Mouse (Mus musculus) urinary bladder, postnatal 4 days (tissue): Measurements from ENCODE around the gene Slain2.
"Not testable (repeated sequence)": the region's sequence is repeated elsewhere in the genome, so short reads cannot be mapped to it uniquely, and the experiment has no call there.

ENCODE experiments used
- DNase-seq, 2 experiments: peaks; one replicate each; pipeline ENCODE4 v3.0.0; 2021 to 2022; ENCODE audit warnings: low spot score in 2 of 2

Slain2 gene

DNA sequence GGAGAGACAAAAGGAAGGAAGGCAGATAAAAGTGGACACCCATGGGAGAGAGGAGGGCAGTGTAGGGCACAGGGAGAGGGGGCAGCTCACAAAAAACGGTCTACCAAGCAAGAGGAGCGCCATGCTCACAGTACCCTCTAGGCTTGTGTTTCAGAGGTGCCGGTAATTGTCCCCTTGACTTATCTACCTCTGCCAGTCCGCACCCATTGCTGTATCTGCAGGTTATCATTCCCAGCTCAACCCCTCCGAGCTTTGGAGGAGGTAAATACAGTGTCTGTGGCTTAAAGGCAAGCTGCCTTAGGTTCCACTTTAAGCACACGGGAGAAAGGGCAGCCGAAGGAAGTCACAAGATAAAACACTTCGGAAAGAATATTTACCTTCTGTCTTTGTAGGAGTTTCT lies 14.8 kb upstream of the Slain2 start:
- no peak for DNase-seq

DNA sequence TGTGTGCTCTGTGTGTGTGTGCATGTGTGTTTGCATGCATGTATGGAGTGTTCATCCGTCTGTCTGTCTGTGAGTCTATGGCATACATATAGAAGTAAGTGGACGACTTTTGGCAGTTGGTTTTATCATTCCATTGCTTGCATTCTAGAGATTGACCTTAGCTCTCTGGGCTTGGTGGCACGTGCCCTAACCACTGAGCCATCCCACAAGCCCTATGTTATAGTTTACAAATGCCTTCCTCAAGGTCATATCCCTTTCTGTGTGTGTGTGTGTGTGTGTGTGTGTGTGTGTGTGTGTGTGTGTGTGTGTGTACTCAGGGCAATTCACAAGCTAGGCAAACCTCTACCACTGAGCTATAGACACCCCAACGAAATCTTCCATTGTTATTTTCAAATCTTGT lies 12.2 kb upstream of the Slain2 start:
- no peak for DNase-seq

DNA sequence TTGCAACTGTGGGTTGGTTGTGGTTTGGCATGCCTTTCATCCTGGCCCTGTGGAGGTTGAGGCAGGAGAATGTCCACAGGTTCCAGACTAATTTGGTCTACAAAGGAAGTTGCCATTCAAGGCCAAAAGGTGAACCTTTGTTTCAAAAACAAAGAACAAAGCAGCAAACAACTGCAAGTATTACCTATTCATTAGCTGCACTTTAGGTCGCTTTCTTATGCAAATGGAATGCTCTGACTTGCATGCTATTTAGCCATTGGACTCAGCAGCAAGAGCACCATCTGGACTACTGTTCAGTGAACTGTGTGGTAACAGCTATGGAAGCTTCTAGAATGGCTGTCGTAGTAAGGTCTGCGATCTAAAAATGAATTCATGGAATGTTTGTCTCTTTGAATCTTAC lies 11.8 kb upstream of the Slain2 start:
- no peak for DNase-seq

DNA sequence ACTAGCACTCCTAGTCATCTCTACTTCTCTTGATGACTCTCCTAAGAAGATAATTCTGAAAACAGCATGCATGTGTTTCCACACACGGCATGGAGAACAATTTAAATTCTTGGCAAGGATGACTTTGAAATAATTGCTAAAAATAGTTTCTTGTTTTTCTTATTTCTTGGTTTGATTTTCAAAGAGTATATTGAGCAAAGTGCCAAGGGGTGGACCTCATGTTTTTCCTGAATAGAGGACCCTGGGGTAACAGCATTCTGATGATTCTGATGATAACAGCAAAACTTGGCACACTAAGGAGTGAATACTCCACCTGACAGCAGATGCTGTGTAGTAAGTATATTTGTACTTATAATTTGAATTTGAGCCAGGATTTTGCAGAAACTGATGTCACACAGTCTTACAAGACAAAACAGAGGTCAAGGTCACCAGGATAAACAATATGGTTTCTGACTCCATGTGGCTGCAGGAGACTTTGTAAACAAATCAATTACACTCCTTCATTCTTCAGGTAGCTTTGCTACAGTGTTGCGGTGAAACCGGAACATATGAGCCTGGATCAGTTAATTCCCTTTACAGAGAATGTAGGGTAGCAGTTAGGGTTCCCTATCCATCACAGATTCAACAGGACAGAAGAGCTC lies 11.1 kb upstream of the Slain2 start:
- no peak for DNase-seq

DNA sequence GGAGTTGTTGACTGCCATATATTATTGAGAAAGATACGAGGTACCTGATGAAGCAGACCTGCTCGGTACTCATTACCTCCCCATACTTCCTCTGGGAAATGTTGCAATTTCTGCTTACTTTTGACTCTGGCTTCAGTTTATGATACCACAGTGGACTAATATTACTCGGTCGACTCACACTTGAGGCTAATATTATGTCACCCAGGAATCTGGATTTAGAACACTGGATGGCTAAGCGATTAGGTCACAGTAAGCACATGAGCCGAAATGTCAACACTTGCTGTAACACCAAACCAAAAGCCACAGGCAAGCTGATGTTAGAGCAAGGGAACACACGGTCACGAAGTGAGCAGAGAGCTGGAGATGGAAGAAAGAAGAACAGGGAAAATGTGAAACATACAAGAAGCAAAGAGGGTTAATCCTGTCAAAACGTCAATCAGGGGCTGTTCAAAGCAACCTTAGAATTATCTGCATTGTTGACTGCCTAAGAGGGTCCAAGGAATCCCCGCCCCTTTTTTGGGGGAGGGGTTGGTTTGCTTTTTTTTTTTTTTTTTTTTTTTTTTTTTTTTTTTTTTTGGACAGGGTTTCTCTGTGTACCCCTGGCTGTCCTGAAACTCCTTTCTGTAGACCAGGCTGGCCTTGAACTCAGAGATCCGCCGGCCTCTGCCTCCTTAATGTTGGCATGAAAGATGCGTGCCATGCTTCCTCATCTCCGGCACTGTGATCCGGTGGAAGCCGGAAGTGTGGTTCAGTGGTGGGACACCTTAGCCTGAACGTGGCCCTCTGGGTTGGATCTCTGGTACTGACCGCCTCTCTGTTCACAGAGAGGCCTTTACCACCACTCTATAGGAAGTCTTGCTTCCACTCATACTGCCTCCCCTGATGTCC lies 9.0 kb upstream of the Slain2 start:
- DNase-seq: peak in 1 of 2 experiments; percentile 54

DNA sequence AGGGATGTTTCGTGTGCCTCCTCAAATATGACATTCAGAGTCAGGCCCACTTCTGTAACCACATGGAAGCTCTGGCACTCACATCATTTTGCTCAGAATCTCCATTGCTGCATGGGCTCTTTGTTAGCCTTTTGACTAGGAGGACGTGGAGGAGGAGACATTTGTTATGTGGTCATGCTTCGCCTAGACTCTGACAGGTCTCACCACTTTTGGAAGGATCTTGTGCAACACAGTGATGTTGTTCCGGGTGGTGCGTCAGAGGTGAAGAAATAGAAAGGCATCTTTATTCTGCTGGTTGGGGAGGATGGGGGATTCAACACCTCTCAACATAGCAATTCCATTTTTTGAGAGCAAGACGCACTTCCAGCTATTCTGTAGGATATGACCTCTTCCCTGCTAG lies 6.7 kb upstream of the Slain2 start:
- DNase-seq: peak in 1 of 2 experiments; percentile 19

DNA sequence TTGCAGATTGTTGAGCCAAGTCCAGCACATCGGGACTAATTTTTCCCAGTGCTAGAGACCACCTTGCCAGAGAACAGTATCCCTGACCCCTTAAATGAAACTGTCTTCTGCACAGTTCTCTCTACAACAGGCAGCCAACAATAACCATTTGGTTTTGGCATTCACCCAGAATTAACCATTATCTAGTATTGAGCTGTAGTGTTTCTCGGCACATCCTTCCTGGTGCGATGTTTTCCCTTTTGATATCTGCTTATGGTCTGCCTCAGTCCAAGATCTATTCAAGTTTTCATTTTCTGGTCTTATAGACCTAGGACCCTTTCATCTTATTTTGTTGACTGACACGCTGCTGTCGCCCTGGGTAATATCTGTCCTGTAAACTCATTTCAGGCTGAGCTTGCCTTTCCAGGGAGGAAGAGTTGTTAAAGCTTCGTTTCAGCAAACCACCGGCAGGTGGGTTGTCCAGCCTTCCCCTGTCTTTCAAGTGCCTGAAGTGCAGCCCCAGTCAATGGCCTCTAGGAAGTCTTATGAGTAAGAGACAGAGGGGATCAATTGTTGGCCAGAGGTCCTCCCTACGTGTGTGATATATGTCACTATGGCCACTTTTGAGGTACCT lies 5.7 kb upstream of the Slain2 start:
- peak in 1 of 2 experiments; percentile 33 for DNase-seq

DNA sequence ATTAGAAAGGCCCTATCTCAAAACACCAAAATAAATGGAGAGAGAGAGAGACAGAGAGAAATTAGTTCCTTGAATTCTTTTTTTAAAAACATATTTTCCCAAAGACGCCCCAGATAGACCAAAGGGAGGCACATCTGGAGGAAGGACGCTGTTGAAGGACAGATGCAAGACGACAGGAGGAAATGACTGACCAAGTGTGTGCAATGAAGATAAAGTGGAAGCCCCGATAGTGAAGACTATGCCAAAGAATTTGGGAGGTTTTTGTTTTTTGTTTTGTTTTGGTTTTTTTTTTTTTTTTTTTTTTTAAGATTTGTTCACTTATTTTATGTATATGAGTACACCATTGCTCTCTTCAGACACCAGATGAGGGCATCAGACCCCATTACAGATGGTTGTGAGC lies 4.7 kb upstream of the Slain2 start:
- peak in 1 of 2 experiments; percentile 19 for DNase-seq

DNA sequence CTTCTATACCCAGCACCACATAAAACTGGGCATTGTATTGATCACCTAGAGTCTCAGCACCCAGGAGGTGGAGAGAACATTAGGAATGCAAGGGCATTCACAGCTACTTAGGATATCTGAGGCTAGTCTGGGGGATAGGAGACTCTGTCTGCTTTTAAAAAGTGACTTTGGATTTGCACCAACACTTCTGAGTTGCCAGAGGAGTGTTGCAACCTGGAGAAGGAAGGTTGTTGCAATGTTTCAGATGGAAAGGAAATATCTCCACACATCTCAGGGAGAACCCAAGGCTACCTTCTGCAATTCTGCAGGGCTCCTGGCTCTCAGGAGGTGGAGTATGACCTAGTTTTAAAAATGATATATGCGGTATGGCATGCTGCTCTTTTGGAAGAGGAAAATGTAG lies 3.7 kb upstream of the Slain2 start:
- DNase-seq: peak in 1 of 2 experiments; percentile 26

DNA sequence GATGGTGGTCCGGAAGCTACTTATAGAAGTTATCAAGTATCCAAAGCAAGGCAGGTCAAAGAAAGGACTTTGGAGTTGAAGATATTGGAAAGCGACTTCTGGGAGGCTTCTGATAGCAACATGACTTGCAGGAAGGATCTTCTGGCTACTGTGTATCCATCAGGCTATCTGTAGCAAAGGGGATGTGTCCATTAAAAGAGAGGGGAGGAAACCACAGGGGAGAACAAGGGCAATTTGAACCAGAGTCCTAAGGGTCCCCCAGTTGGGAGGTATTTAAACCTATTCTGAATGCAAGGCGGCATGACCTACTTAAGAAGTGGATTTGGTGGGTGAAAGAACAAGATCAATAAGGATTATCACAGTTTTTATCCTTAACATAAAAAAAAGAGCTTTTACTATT lies 2.8 kb upstream of the Slain2 start:
- DNase-seq: no peak

DNA sequence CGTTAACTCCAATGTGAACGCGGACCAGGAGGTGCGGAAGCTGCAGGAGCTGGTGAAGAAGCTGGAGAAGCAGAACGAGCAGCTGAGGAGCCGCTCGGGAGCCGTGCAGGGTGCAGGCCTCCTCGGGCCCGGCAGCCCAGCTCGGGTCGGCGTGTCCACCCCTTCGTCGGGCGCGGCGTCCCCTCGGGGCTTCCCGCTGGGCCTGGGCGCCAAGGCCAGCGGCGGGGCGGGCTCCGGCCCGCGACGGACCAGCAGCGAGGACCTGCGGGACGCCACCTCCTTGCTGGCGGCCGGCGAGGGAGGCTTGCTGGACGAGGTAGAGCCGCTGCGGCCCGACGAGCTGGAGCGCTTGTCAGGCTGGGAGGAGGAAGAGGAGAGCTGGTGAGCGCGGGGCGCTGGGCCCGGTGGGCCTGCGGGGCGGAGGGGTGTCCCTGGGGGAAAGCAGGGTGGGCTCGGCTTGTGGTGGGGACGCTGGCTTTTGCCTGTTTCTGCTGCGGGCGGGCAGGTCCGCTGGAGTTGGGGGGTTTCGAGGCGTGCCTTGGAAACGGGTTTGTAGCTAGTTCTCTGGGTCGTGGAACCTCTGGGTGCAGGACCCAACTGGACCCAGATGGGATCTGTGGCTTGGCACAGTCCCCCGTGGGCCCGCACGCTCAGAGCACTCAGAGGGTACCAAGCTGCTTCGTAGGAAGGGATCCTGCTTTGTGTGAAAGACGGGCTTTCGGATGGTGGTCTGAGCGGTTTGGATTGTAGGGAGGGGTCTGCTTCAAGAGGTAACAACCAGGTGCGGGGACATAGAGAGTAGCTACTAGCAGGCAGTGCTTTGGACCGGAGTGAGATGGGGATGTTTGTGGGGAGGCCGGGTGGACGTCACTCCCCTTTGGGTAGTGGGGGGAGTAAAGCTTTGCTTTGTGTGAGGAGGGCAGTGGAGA lies 793 bp downstream of the Slain2 start:
- peak in 1 of 2 experiments; percentile 62 for DNase-seq

DNA sequence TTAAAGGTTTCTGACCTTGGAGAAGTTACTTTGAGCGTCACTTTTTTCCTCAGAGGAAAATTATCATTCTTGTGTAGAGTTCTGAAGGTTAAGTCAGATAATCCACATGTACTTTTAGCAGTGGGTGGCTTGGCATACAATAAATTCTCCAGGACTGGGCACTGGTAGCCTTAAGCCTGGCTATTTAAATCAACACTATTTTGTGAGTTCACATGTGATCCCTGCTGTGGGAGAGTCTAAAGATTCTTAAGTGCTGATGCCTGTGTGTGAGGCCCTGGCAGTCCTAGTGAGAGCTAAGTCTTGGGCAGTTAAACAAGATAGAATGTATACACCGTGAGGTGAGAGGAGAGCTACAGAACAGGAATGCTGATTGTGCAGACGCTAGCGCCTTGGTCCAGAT lies 1.9 kb downstream of the Slain2 start:
- no peak for DNase-seq

DNA sequence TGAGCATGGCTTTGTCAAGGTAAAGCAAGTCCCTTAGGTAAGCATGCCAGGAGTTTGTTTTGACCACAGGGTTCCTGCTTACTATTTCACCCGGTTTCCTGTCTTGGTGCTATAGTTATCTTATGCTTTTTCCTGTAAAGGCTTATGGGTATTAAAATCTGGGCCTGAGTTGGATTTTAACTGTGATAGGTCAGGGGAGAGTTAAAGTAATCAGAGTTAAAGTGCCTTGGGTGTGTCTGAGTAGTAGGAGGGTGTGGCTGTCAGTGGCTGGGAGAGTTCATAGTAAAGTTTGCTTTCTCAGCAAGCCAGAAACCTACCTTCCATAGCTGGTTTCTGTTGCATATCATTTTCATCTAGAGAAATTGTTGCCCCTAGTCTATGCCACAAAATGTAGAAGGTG lies 2.7 kb downstream of the Slain2 start:
- no peak for DNase-seq

DNA sequence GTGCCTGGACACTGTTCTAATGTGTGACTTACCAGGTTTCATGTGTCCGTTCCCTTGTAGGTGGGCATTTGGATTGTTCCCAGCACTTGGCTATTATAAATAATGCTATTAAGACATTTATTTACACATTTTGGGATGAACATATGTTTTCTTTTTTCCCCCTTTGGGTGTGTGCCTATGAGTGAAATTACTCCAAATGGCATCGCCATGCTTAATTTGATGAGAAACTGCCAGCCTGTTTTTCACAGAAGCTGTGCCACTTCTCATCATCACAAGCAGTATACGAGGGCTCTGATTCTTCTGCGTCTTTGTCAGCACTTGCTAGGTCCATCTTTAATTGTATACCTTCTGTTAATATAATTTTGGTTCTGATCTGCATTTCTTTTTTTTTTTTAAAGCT lies 6.3 kb downstream of the Slain2 start:
- DNase-seq: no peak

DNA sequence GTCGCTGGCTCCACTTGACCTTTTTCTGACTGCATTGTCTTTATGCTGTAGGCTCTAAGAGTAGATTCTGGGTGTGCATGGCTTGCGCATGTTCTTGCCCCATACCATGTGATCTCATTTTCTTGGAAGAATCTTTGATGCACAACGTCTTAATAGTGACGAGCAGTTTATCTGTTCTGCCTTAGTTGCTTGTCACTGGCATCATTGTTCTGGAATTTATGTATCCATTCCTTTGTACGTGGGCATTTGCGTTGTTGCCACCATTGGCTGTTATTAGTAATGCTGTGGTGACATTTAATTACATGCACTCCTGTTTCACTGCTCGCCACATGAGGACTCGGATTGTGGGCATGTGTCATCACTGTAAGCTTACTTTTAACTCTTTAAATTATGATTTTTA lies 7.1 kb downstream of the Slain2 start:
- DNase-seq: no peak

DNA sequence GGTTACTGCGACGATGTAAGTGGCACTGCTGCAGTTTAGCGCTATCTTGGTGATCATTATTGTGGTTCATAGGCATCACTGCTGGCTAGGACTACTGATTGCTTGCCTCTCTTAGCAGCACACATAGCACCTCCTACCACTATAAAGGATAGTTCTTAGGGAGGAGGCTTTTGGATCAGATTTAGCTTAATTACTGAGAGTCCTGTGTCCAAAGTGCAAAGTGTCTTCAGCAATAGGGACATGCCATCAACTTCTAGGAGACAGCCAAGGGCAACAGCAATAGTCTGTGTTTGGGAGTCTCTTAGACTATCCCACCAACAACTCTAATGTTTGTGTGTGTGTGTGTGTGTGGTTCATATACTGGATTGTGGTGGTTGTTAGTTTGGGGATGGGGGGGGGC lies 8.7 kb downstream of the Slain2 start:
- no peak for DNase-seq

DNA sequence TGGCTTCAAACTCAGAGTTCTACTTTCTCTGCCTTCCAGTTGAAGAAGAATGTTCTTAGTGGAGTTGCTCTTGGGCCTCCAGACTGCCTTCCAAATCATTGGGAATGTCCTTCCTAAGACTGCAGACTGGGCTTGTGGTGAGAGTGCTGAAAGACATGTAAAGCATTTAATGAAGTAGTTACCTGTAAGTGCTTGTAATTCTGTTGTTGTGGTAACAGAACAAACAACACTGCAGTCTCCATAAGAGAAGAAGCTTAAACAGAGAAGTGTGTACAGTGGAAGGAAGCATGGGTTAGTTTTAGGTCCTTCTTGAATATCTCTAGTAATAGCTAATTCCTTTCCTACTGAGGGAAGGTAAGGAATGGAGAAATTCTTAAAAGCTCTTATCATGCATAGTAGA lies 13.0 kb downstream of the Slain2 start:
- DNase-seq: no peak

DNA sequence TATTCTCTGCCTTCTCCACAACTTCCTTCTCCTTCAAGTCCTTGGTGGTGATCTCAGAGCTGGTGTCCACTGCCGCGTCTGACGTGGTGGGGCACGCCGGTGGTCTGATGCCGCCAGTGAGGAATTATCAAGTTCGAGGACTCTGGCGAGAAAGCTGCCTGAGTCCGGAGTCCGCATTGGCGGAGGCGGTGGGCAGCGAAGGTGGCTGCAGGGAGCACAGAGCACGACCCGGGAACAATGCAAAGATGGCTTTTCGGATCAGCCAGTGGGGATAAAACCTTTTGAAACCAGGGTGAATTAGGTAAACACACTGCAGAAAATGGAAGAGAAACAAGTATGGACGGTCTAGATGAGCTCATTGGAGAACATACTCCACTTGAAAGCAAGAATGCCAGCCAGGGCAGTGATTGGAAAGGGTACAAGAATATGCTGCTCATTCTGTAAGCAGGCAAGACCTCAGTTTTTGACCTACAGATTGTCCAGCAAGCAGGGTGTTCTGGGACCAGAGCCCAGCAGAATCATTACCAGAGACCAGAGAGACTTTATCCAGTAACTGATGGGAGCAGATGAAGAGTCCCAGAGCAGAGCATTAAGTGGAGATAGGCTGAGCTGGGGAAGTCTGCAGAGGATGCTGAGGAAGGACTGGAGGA lies 19.0 kb downstream of the Slain2 start:
- no peak for DNase-seq

DNA sequence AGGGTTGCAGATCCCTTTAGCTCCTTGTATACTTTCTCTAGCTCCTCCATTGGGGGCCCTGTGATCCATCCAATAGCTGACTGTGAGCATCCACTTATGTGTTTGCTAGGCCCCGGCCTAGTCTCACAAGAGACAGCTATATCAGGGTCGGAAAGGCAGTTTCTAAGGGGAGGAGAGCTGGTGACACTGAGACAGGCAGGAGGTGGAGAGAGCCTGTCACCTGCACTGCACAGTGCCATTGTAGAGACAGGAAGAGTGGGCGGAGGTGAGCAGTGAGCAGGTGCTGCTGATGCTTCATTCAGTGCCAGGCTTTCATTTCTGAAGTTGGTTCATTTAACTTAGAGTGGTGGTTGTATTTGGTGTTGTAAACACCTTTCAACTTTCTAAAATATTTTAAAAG lies 24.3 kb downstream of the Slain2 start:
- DNase-seq: not testable (repeated sequence)

DNA sequence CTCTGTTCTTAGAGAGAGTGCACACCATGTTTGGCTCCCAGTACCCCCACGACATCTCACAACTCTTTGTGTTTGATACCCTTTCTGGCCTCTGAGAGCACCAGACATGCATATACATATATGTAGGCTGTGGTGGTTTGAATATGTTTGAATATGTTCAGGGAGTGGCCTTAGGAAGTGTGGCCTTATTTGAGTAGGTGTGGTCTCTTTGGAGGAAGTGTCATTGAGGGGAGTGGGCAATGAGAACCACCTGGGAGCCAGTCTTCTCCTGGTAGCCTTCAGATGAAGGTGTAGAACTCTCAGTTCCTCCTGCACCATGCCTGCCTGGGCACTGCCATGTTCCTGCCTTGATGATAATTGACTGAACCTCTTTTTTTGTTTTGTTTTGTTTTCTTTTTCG lies 25.2 kb downstream of the Slain2 start:
- no peak for DNase-seq

DNA sequence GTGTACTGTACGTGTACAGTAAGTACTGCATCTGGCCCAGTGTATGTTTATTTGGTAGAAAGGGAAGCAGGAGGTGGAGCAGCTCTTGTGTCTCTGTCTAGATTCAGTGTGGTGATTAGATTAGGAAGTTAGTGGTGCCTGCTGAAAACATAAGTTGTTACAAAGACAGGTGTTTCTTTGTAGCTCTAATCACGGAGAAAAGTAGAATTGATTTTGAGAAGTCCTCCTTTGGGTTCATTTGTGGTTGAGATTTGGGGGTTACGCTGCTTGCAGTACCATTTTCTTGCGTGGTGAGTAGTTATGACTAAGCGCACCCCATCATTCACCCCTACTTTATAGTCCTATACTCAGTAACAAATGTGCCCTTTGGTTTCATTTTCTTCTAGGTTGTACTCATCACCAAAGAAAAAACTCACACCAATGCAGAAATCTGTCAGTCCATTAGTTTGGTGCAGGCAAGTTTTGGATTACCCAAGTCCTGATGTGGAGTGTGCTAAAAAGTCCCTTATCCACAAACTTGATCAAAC lies 26.9 kb downstream of the Slain2 start:
- no peak for DNase-seq
